Mouse (Mus musculus) forebrain, embryonic 16.5 days (tissue): ENCODE measurements at regions not wholly inside any gene's neighbourhood (a gene's known extent, or its start where the extent isn't known, plus 50 kb on each side); places are given as distances from the start of the nearest gene placed in this dataset.

ENCODE experiments used
- ATAC-seq: fragments of 200-750 bp; cut with Nextera tagmentation; 2 replicates; pipeline ENCODE4 v1.8.0; 2017; ENCODE audit warnings: mild to moderate bottlenecking, moderate library complexity
- H3K27ac ChIP-seq: fragments of 300-500 bp; sonication (generic); 2 replicates; pipeline ENCODE4 v1.5.1; 2014; ENCODE audit warnings: low read length, control low read depth
- H3K27me3 ChIP-seq: fragments of 300-500 bp; sonication (generic); replicated peaks from 2 replicates; pipeline ENCODE4 v1.6.1; 2014; ENCODE audit warnings: low read length; ENCODE audit not compliant: control insufficient read depth, insufficient read depth
- H3K36me3 ChIP-seq: fragments of 300-500 bp; sonication (generic); 2 replicates; pipeline ENCODE4 v1.6.1; 2014; ENCODE audit not compliant: control insufficient read depth, insufficient read depth
- H3K4me1 ChIP-seq: fragments of 300-500 bp; sonication (generic); replicated peaks from 2 replicates; pipeline ENCODE4 v1.6.1; 2014; ENCODE audit warnings: low read length; ENCODE audit not compliant: control insufficient read depth, insufficient read depth
- H3K4me2 ChIP-seq: fragments of 300-500 bp; sonication (generic); 2 replicates; pipeline ENCODE4 v1.6.1; 2014; ENCODE audit warnings: mild to moderate bottlenecking, low read length, control low read depth
- H3K4me3 ChIP-seq: fragments of 300-500 bp; sonication (generic); replicated peaks from 2 replicates; pipeline ENCODE4 v1.5.1; 2014; ENCODE audit warnings: mild to moderate bottlenecking, low read length, control low read depth
- H3K9ac ChIP-seq: fragments of 300-500 bp; sonication (generic); replicated peaks from 2 replicates; pipeline ENCODE4 v1.6.1; 2014; ENCODE audit warnings: low read depth, low read length, control low read depth
- H3K9me3 ChIP-seq: fragments of 300-500 bp; sonication (generic); 2 replicates; pipeline ENCODE4 v1.6.1; 2016; ENCODE audit warnings: low read length; ENCODE audit not compliant: control insufficient read depth
- WGBS: fragments of 180-500 bp; shearing (Covaris S2); extraction: QIAGEN DNeasy Blood & Tissue Kit; methylation state at CpG from one replicate; pipeline ENCODE4 v1.1.7; 2014; 5-methylcytosine and 5-hydroxymethylcytosine counted together

DNA sequence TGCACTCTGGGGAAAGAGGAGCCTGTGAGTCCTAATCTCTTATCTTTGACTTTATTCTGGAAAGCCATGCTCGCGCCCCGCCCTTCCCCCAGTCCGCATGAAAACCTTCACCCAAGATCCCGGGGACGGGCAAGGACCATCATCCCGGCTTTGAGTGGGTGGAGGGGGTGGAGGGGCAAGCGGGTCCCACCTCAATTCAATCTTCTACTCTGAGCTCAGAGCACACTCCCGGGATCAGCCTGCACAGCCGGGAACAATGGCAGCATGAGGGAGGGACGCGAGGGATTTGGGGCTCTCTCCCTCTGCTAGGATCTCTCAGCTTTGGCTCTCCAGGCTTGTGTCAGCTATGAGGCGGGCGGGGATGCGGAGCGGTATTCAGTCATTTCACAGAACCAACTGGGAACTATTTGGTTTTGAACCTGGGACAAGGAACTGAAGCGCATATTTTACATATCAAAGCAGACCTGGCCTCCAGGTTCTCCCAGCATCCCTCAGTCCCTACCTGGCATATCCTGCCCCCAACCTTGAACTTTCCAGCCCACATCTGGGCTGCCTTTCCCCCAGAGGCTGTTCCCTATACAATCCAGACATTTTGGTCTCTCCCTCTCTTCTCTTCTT is 537.2 kb downstream of the Med13l start:
- no peak overlapping the region for H3K27ac ChIP-seq
- ATAC-seq: 0 out of 2 replicates have a peak, but pooled peaks have one; percentile 49
- peak overlapping the region; percentile 66 for H3K9ac ChIP-seq
- under 1% methylated on average over 17 of the region's 17 CpGs for WGBS
- peak overlapping the region; percentile 43 for H3K4me3 ChIP-seq
- H3K9me3 ChIP-seq: no peaks in the 10 kb centered on the region
- no peaks in the 10 kb centered on the region for H3K27me3 ChIP-seq
- no peaks in the 10 kb centered on the region for H3K36me3 ChIP-seq
- peaks cover 4% of the 10 kb centered on the region for H3K4me1 ChIP-seq
- H3K4me2 ChIP-seq: peak overlapping the region; percentile 63

- no peak for ATAC-seq
- H3K9me3 ChIP-seq: no peaks in the 10 kb centered on the region
- H3K4me3 ChIP-seq: no peak overlapping the region
- H3K36me3 ChIP-seq: no peaks in the 10 kb centered on the region
- H3K27ac ChIP-seq: no peak overlapping the region
- H3K27me3 ChIP-seq: no peaks in the 10 kb centered on the region
- 48% methylated on average over 6 of the region's 6 CpGs for WGBS
- H3K4me2 ChIP-seq: no peak overlapping the region
- peaks cover 4% of the 10 kb centered on the region for H3K4me1 ChIP-seq
- H3K9ac ChIP-seq: no peak overlapping the region
Measured at GRCm38 (mm10) chr5:119099817-119100216, 539.3 kb downstream of the Med13l start.

- 57% methylated on average over 1 of the region's 1 CpGs for WGBS
- no peaks in the 10 kb centered on the region for H3K36me3 ChIP-seq
- H3K4me3 ChIP-seq: no peak overlapping the region
- no peak for ATAC-seq
- H3K9ac ChIP-seq: no peak overlapping the region
- H3K4me2 ChIP-seq: no peak overlapping the region
- no peaks in the 10 kb centered on the region for H3K27me3 ChIP-seq
- H3K27ac ChIP-seq: no peak overlapping the region
- H3K9me3 ChIP-seq: no peaks in the 10 kb centered on the region
- H3K4me1 ChIP-seq: no peaks in the 10 kb centered on the region
Measured at GRCm38 (mm10) chr5:119103503-119103902, 543.0 kb downstream of the Med13l start.

DNA sequence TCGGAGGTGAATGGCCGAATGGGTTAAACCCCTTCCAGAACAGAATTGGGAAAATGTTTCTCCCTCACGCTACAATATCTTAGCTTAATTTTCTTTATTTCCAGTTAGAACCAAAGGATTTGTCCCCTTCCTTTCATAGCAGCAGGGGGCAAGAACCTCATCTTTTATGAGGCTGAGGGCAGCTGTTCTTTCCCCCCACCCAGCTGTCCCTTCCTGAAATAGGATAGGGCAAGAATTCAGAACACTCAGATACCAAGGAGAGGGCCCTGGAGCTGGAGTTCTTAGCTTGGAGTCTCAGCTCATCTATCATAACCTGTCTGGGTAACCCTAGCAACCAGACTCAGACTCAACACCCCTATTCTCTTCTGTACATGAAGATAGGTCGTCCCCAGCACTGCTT is 547.4 kb downstream of the Med13l start:
- Histone ChIP-seq H3K4me2 (no peak overlapping the region), H3K9me3 (no peaks in the 10 kb centered on the region), H3K4me3 (no peak overlapping the region), H3K4me1 (no peaks in the 10 kb centered on the region), H3K27me3 (no peaks in the 10 kb centered on the region), H3K27ac (no peak overlapping the region), H3K9ac (no peak overlapping the region), H3K36me3 (no peaks in the 10 kb centered on the region)
- WGBS: 82% methylated on average over 4 of the region's 4 CpGs
- no peak for ATAC-seq

GRCm38 (mm10) chr5:119109501-119109900 is 549.0 kb downstream of the Med13l start:
- H3K36me3 ChIP-seq: no peaks in the 10 kb centered on the region
- H3K9me3 ChIP-seq: no peaks in the 10 kb centered on the region
- H3K27ac ChIP-seq: no peak overlapping the region
- H3K4me2 ChIP-seq: no peak overlapping the region
- H3K4me3 ChIP-seq: no peak overlapping the region
- H3K4me1 ChIP-seq: no peaks in the 10 kb centered on the region
- no peaks in the 10 kb centered on the region for H3K27me3 ChIP-seq
- no peak overlapping the region for H3K9ac ChIP-seq
- 94% methylated on average over 1 of the region's 1 CpGs for WGBS
- ATAC-seq: no peak

GRCm38 (mm10) chr5:119114074-119114473 is 553.6 kb downstream of the Med13l start:
- no peaks in the 10 kb centered on the region for H3K9me3 ChIP-seq
- H3K9ac ChIP-seq: no peak overlapping the region
- H3K4me2 ChIP-seq: no peak overlapping the region
- no peak for ATAC-seq
- no peak overlapping the region for H3K4me3 ChIP-seq
- H3K4me1 ChIP-seq: no peaks in the 10 kb centered on the region
- no peaks in the 10 kb centered on the region for H3K27me3 ChIP-seq
- 42% methylated on average over 7 of the region's 7 CpGs for WGBS
- H3K27ac ChIP-seq: no peak overlapping the region
- H3K36me3 ChIP-seq: no peaks in the 10 kb centered on the region

- H3K9ac ChIP-seq: no peak overlapping the region
- WGBS: 89% methylated on average over 7 of the region's 7 CpGs
- no peaks in the 10 kb centered on the region for H3K9me3 ChIP-seq
- no peak overlapping the region for H3K4me3 ChIP-seq
- no peaks in the 10 kb centered on the region for H3K4me1 ChIP-seq
- no peak overlapping the region for H3K27ac ChIP-seq
- no peak overlapping the region for H3K4me2 ChIP-seq
- H3K27me3 ChIP-seq: no peaks in the 10 kb centered on the region
- ATAC-seq: no peak
- H3K36me3 ChIP-seq: no peaks in the 10 kb centered on the region
Measured at GRCm38 (mm10) chr5:119125745-119126144, 544.7 kb upstream of the Tbx3 start.

- Histone ChIP-seq H3K4me2 (no peak overlapping the region), H3K27ac (no peak overlapping the region), H3K36me3 (no peaks in the 10 kb centered on the region), H3K4me1 (no peaks in the 10 kb centered on the region), H3K9me3 (no peaks in the 10 kb centered on the region), H3K9ac (no peak overlapping the region), H3K27me3 (no peaks in the 10 kb centered on the region), H3K4me3 (no peak overlapping the region)
- WGBS: 93% methylated on average over 7 of the region's 7 CpGs
- ATAC-seq: no peak
Measured at GRCm38 (mm10) chr5:119130176-119130575, 540.3 kb upstream of the Tbx3 start.

- ATAC-seq: no peak
- Histone ChIP-seq H3K4me3 (no peak overlapping the region), H3K9me3 (no peaks in the 10 kb centered on the region), H3K4me1 (no peaks in the 10 kb centered on the region), H3K36me3 (no peaks in the 10 kb centered on the region), H3K27me3 (no peaks in the 10 kb centered on the region), H3K4me2 (no peak overlapping the region), H3K27ac (no peak overlapping the region), H3K9ac (no peak overlapping the region)
- 84% methylated on average over 10 of the region's 10 CpGs for WGBS
Measured at GRCm38 (mm10) chr5:119131461-119131860, 539.0 kb upstream of the Tbx3 start.

- Histone ChIP-seq H3K9me3 (no peaks in the 10 kb centered on the region), H3K4me3 (no peak overlapping the region), H3K4me1 (0 out of 2 replicates have a peak, but pooled peaks cover 2% of the 10 kb centered on the region), H3K36me3 (no peaks in the 10 kb centered on the region), H3K4me2 (no peak overlapping the region), H3K9ac (no peak overlapping the region), H3K27me3 (no peaks in the 10 kb centered on the region), H3K27ac (no peak overlapping the region)
- WGBS: 55% methylated on average over 13 of the region's 13 CpGs
- no peak for ATAC-seq
Measured at GRCm38 (mm10) chr5:119133378-119133777, 537.1 kb upstream of the Tbx3 start.
